Mouse (Mus musculus) T-helper 1 cell (primary cell): Measurements from ENCODE around the gene Vps52.

Experiments
- in situ Hi-C: fragments of 300-600 bp; cut with MboI, MseI; formaldehyde crosslinking; loops from one replicate; pipeline ENCODE4 v1.15.1; 2025; ENCODE audit warnings: high pct_unique_total_duplicates

Gene Vps52

GRCm38 (mm10) chr17:33955555-33956214 is at the start of gene Vps52, which contains the start of gene Rps18:
TSS of gene Vps52 (plus strand) at chr17:33955812.
TSS of gene Rps18 (minus strand) at chr17:33956001.
- in situ Hi-C loops, result no loop called here

GRCm38 (mm10) chr17:33908331-33909076 is 47.1 kb upstream of the Vps52 start:
- in situ Hi-C loops, result no loop called here

DNA sequence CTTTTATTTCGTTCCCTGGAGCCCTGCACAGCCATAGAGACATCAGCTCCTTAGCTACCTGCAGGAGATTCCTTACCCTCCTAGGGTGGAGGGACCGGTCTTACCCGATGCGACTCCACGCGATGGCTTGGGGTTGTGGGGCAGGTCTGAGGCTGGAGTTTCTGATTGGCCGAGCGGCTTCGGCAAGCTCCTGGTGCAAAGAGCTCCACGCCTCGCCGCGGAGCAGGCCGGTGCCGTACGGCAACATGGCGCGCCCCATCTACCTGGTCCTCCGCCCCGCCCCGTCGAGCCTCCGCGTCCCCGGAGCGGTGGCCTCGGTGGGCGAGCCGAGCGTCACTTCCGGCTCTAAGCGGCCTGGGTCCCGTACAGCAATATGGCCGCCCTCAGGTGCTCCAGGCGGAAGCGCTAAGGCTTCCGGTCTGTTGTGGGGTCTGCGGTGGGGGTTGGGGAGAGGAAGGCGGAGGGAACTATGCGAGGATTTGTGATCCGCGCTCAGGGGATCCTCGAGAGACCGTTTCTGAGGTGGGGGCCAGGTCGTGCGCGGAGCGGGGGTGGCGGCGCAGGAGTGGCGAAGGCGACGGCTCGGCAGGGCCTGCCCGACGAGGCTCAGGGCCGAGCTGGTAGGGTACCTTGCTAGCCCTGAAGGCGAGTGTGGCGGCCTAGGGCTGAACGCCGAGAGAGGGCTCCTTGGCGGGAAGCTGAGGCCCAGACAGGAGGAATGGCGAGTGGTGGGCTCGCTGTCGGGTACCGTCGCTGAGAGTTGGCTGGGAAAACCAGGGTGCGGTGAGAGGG is 46.3 kb upstream of the Vps52 start, which contains the start of gene Daxx:
Daxx (plus strand) TSS at position 338 of the 792 bp plus-strand sequence.
- in situ Hi-C loops, result no loop called here

- in situ Hi-C loops, result no loop called here
Measured at GRCm38 (mm10) chr17:33909869-33910250, 45.8 kb upstream of the Vps52 start.

DNA sequence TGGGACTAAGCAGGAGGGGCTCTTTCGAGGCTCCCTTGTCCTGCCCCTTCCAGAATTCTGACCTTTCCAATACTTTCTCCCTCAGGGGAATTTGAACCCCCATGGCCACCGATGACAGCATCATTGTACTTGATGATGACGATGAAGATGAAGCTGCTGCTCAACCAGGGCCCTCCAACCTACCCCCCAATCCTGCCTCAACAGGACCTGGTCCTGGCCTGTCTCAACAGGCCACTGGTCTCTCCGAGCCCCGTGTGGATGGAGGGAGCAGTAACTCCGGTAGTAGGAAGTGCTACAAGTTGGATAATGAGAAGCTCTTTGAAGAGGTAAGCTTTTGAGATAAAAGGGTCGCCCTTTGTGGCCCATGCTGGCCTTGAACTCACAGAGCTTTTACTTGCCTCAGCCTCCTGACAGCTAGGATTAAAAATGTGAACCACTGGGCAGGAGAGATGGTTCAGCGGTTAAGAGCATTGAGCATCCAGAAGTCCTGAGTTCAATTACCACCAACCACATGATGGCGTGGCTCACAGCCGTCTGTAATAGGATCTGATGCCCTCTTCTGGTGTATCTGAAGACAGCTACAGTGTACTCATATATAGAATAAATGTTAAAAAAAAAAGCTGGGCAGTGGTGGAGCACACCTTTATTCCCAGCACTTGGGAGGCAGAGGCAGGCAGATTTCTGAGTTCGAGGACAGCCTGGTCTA is 45.1 kb upstream of the Vps52 start:
- in situ Hi-C loops, result no loop called here

DNA sequence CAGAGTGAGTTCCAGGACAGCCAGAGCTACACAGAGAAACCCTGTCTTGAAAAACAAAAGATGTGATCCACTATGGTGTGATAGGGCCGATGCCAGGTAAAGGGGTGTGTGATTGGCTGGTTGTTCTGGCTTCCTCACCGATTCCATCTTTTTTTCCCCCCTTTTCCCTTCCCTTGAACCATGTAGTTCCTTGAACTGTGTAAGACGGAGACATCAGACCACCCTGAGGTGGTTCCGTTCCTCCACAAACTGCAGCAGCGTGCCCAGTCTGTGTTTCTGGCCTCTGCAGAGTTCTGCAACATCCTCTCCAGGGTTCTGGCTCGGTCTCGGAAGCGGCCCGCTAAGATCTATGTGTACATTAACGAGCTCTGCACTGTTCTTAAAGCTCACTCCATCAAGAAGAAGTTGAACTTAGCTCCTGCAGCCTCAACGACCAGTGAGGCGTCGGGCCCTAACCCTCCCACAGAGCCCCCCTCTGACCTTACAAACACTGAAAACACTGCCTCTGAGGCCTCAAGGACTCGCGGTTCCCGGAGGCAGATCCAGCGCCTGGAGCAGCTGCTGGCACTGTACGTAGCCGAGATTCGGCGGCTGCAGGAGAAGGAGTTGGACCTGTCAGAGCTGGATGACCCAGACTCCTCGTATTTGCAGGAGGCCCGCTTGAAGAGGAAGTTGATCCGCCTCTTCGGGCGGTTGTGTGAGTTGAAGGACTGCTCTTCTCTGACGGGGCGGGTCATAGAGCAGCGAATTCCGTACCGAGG is 44.4 kb upstream of the Vps52 start:
- in situ Hi-C loops, result no loop called here

DNA sequence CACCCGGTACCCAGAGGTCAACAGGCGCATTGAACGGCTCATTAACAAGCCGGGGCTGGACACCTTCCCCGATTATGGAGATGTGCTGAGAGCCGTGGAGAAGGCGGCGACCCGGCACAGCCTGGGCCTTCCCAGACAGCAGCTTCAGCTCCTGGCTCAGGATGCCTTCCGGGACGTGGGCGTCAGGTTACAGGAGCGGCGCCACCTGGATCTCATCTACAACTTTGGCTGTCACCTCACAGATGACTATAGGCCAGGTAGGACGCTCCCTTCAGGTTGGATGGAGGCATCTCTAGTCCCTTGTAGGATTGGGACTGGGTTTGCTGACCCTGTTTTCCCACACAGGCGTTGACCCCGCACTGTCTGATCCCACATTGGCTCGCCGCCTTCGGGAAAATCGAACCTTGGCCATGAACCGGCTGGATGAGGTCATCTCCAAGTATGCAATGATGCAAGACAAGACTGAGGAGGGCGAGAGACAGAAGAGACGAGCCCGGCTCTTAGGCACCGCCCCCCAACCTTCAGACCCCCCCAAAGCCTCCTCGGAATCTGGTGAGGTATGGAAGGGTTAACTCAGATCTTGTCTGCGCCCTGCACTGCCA is 43.7 kb upstream of the Vps52 start:
- in situ Hi-C loops, result no loop called here

DNA sequence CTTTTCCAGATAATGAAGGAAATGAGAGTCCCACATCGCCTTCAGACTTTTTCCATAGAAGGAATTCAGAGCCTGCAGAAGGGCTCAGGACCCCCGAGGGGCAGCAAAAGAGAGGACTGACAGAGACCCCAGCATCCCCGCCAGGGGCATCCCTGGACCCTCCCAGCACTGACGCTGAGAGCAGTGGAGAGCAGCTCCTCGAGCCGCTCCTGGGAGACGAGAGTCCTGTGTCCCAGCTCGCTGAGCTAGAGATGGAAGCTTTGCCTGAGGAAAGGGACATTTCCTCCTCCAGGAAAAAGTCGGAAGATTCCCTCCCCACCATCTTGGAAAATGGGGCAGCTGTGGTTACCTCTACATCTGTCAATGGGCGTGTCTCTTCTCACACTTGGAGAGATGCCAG is 42.3 kb upstream of the Vps52 start:
- in situ Hi-C loops, result no loop called here

DNA sequence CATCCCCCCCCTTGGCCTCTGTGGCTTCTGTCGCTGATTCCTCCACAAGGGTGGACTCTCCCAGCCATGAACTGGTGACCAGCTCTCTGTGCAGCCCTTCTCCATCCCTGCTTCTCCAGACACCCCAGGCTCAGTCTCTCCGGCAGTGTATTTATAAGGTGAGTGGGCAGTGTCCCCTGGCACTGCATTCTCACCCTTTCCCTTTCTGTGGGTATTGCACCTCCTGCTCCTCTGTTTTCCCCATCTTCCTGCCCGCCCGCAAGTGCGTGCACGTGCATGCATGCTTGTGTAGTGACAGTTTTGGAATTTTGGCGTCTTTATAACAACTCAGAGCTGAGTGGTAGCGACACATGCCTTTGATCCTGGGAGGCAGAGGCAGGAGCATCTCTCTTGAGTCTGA is 41.7 kb upstream of the Vps52 start:
- in situ Hi-C loops, result no loop called here

GRCm38 (mm10) chr17:33914969-33915391 is 40.6 kb upstream of the Vps52 start:
- in situ Hi-C loops, result no loop called here

DNA sequence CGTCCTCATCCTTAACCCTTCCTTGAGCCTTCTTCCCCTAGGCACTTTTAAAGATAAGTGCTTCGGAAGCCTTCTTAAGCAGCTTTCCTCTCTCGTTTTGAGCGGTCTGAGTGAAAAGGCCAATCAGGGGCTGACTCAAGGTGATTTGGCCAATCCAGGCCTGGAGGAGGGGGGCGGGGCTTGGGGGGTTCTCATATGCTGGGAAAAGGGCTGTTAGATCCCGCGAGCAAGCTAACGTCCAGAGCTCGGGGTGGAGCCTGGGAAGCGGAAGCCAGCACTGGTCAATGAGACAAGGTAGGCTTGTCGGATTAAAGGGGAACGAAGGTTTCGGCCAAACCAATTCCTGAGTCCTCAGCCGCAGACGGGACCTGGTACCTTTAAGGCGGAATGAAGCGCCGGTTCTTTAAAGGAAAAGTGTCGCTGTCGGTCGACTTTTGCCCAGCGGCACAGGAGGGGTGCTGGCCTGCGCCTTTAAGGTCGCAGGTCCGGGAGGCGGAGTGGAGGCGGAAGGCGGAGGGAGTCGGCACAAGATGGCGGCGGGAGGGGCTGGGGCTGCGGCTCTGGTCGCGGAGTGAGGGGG is 39.9 kb upstream of the Vps52 start, which contains the start of the genes Tapbp and Zbtb22:
Tapbp (plus strand) TSS at position 229 of the 580 bp plus-strand sequence.
Zbtb22 (plus strand) TSS at position 234 of the 580 bp plus-strand sequence.
- in situ Hi-C loops, result no loop called here

- in situ Hi-C loops, result no loop called here
Measured at GRCm38 (mm10) chr17:33916294-33916693, 39.3 kb upstream of the Vps52 start.

DNA sequence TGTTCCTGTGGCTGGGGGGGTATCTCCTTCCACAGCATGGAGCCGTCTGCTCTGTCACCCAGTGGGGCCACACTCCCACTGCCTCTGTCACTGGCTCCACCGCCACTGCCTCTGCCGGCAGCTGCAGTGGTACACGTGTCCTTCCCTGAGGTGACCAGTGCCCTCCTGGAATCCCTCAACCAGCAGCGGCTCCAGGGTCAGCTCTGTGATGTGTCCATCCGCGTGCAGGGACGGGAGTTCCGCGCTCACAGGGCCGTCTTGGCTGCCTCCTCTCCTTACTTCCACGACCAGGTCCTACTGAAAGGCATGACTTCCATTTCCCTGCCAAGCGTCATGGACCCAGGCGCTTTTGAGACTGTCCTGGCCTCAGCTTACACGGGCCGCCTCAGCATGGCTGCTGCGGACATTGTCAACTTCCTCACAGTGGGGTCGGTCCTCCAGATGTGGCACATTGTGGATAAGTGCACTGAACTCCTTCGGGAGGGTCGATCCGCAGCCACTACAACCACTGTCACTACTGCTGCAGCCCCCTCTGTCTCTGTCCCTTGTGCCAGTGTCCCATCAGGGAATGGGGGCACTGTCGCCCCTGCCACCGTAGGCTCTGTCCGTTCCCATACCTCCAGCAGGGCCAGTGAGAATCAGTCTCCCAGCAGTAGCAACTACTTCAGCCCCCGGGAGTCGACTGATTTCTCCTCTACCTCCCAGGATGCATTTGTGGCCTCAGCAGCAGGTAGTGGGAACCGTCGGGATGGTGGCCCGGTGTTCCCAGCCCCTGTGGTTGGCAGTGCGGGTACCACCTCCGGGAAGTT is 38.6 kb upstream of the Vps52 start:
- in situ Hi-C loops, result no loop called here

DNA sequence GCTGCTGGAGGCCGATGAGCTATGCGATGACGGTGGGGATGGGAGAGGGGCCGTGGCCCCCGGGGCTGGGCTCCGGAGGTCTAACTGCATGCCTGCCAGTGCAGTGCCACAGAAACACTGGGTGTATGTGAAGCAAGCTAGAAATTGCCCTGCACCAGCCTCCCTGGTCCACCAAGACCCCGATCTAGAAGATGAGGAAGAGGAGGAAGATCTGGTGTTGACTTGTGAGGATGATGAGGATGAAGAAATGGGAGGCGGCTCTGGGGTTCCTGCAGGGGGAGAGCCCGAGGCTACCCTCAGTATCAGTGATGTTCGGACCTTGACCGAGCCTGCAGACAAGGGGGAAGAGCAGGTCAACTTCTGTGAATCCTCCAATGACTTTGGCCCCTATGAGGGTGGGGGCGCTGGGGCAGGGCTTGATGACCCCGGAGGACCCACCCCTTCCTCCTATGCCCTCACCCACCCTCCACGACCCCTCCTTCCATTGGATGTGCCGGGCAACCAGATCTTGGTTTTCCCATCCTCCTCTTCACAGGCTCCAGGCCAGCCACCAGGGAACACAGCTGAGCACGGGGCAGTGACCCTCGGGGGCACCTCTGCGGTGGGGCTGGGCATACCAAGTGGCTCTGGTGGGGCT is 37.8 kb upstream of the Vps52 start:
- in situ Hi-C loops, result no loop called here

- in situ Hi-C loops, result no loop called here
Measured at GRCm38 (mm10) chr17:33918293-33919203, 37.1 kb upstream of the Vps52 start.

- in situ Hi-C loops, result no loop called here
Measured at GRCm38 (mm10) chr17:33919351-33920281, 36.0 kb upstream of the Vps52 start.
